Mouse (Mus musculus) ES-E14 (cell line): ENCODE data around the gene Morc1.

Experiments
- CHD2 ChIP-seq: IDR thresholded peaks from 2 replicates; pipeline ENCODE4 v1.6.1; 2014; ENCODE audit warnings: mild to moderate bottlenecking, low read depth, low read length, inconsistent platforms
- HCFC1 ChIP-seq: IDR thresholded peaks from 2 replicates; pipeline ENCODE4 v1.6.1; 2012; ENCODE audit warnings: low read length, inconsistent platforms, borderline replicate concordance; ENCODE audit not compliant: insufficient read depth
- MAFK ChIP-seq: IDR thresholded peaks from 2 replicates; pipeline ENCODE4 v1.6.1; 2014; ENCODE audit warnings: mild to moderate bottlenecking, low read depth, low read length, inconsistent platforms; ENCODE audit not compliant: insufficient read depth
- ZC3H11A ChIP-seq: IDR thresholded peaks from 2 replicates; pipeline ENCODE4 v1.6.1; 2012; ENCODE audit warnings: low read depth, mild to moderate bottlenecking, inconsistent platforms, low read length, borderline replicate concordance
- ZNF384 ChIP-seq: IDR thresholded peaks from 2 replicates; pipeline ENCODE4 v1.6.1; 2012; ENCODE audit warnings: low read depth, low read length, inconsistent platforms

GRCm38 (mm10) chr16:48676205-48676604, 245.2 kb downstream of the Morc1 start:
- TF ChIP-seq CHD2 (no peak), ZC3H11A (no peak), MAFK (no peak), HCFC1 (no peak), ZNF384 (no peak)
